Mouse (Mus musculus): ENCODE data around the gene Ptpro.
"Not testable (repeated sequence)": the region's sequence is repeated elsewhere in the genome, so short reads cannot be mapped to it uniquely, and the experiment has no call there.

Ptpro gene

DNA sequence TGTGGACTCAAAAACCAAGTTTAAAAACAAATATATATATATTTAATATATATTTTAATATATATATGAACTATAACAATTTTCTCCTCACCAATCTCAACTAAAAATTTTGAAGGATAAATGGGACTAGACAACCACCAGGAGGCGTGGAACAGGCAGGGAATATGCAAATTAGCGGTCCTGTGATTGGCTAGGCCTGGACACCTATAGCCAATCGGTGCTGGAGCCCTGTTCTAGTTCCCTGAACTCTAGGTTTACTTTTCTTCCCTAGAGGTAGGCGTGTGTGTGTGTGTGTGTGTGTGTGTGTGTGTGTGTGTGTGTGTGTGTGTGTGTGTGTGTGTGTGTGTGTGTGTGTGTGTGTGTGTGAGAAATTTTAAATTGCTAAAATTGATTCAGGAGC lies 134.8 kb downstream of the Ptpro start:
- no peak for DNase-seq (ENCODE audit: extremely low spot score)

GRCm38 (mm10) chr6:137395075-137395474 lies 143.0 kb downstream of the Ptpro start:
- DNase-seq (ENCODE audit: extremely low spot score): no peak

DNA sequence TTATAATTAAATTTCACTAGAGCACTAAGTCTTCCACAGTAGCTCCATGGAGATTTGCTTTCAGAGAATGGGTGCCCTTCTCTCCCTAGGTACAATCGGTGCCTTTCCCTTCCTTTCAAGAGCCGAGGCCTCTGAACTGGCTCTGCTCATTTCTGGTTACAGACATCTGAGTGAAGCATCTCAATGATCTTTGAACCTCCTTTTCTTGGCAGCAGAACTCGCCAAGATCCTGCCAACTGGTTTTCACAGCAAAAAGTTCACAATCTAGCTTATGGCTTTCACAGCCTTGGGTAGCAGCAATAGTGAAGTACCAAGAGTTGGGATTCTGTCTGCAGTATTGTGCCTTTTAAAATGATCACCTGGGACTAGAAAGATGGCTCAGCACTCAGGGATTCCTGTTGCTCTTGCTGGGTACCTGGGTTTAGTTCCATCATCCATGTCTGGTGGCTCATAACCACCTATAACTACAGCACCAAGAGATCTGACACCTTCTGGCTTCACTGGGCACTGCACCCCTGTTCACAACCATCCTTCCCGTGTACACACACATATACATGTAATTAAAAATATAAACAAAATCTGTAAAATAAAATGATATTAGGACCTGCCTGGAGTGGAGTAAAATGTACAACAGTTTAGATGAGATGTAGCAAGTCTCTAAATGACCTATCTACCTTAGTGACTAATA lies 144.1 kb downstream of the Ptpro start:
- no peak for DNase-seq (ENCODE audit: extremely low spot score)

DNA sequence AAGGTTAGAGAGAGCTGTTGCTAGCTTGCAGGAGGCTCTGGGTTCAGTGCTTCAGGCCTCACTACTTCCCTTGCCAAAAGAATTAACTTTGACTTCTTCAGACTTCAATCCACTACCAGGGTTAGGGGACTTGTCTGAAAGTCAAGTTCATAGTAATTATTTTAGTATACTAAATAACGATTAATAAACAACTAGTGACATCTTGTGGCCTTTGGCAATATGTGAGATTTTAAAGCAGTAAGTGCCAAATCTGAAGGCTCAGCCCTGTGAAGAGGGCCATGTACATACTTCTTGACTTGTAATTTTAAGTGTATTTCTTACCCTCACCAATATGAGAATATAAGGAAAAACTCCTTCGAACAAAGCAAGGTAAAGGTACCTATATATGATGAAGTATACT lies 145.2 kb downstream of the Ptpro start:
- no peak for DNase-seq (ENCODE audit: extremely low spot score)

DNA sequence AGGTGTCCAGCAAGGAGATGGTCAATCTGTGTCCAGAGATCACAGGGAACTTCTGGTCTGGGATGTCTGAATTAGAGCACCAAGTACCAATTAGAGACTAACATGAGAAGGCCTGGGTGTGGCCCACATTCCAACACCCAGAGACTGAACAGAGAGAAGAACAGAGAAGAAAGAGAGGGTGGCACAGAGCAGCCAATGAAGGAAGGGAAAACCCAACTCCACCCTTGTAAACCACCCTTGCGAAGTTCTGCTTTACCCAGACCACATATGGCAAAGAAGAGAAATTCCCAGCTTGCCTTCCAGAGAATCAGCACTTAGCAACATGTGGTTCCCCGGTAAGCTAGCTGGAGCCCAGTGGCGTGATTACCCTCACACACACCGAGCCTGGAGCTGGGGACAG lies 152.1 kb downstream of the Ptpro start:
- no peak for DNase-seq (ENCODE audit: extremely low spot score)

DNA sequence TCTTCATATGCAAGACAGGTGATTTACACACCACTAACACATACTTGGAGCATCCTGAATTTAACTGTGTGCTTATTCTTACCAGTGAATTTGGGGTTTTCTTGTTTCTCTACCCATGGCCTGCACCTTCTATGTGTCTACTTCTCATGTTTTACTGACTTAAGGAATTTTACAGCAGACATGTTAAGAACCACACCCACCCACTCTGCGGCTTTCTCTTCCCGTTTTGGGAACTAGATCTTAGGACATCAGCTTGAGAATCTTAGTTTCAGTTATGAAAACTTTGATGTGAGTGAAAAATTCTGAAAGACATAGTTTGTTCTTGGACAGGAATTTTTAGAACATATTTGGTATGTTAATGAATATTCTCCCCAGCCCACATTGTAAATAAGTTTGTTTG lies 153.6 kb downstream of the Ptpro start:
- no peak for DNase-seq (ENCODE audit: extremely low spot score)

GRCm38 (mm10) chr6:137410510-137410909 lies 158.4 kb downstream of the Ptpro start:
- no peak for DNase-seq (ENCODE audit: extremely low spot score)

DNA sequence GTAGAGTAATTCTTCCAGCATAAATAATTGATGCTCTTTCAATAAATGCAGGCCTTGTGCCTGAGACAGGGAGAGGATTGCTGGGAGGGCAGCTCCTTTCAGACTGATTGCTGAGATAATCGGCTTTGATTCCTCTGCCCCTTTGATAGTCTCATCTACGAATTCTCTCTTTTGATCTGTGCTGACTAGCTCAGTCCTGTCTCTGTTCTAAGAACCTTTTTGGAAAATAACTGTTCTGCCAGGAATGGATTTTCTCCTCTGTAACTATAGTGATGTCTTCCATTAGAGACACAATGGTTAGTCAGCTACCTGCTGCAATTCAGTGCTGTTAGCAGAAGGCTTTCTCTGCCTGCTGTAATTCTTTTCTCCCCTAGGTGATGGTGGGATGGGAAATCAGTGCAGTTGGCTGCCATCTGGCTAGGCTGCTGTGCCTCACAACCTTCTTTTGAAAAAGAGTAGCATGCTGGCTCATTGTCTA lies 159.8 kb downstream of the Ptpro start:
- DNase-seq (ENCODE audit: extremely low spot score): no peak

- DNase-seq (ENCODE audit: extremely low spot score): no peak
These were observed 160.9 kb downstream of the Ptpro start for GRCm38 (mm10) chr6:137413045-137413444.

DNA sequence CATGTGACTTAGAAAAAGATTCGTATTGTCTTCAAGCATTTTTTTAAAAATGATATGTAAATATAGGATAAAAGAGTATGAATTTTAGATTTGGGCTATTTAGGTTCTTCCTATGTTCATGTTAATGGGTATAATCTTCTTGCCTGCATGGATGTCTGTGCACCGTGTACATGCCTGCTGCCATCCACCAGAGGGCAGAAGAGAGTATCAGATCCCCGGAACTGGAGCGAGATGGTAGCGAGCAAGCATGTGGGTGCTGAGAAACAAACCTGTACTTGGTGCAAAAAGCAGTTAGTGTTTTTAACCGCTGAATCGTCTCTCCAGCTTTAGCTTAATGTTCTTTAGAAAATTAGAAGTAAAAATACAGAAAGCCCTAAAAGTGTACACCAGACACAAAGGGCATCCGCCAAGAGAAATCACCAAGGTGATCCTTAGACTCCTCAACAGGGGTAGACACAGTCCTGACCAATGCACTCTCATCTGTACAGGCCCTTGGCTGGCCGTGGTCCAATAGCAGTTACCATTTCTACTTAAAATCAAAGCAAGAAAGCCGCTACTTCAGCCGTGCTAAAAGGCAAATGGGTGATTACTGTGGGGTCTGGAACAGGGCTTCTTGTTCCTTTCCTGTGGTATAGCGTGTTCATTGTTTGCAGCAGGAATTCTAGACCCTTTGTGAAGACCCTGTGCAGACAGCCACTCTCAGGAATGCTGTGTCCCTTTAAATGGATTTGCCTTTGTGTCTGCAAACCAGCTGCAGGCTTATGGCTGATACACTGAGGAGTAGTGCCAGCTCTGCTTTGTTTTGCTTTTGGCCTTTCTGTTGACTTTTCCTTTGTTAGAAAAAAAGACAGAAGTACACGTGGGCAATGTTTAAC lies 162.6 kb downstream of the Ptpro start:
- DNase-seq (ENCODE audit: extremely low spot score): peak; percentile 55

- DNase-seq (ENCODE audit: extremely low spot score): no peak
These were observed 170.7 kb downstream of the Ptpro start for GRCm38 (mm10) chr6:137422777-137423176.

GRCm38 (mm10) chr6:137423830-137424229 lies 171.7 kb downstream of the Ptpro start:
- no peak for DNase-seq (ENCODE audit: extremely low spot score)

DNA sequence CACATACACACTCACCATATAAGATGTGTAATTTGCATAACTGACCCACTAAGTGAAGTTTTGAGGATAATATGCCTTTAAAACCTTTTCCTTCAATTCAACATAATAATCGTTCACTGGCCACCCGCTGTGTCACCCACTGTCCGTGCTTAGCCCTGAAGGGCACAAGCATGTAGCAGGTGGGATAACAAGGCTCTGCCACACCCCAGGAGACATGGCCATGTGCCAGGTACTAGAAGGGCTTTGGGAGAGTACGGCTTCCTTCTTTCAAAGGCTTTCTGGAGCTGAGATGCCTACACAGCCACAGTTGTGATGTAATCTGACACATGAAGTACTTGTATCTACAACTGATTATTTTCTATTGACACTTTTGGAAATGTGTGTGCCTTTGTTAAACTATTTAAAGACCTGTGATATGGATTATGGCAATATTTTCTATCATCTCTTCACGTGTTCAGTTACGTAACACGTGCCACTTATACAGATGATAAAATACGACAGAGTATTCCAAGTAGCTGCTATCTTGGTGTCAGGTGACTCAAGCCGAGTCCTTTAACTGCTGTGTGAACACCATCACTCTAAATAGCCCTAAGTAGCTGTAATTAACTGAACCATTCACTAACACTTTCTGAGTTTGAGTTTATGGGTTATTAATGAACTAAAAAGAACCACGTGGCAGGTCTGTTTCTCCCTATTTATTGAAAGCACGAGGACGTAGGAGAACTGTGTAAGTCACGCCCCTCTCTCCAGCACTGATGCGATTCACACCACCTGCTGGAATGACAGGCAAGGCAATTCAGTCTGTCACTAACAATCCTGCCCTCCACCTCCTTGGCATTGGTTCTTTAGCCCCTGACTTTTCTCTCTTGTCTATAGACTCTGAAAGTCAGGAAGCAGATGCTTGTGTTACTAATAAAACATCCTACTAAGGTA lies 173.6 kb downstream of the Ptpro start:
- DNase-seq (ENCODE audit: extremely low spot score): no peak

GRCm38 (mm10) chr6:137433521-137434137 lies 181.5 kb downstream of the Ptpro start:
- no peak for DNase-seq (ENCODE audit: extremely low spot score)

DNA sequence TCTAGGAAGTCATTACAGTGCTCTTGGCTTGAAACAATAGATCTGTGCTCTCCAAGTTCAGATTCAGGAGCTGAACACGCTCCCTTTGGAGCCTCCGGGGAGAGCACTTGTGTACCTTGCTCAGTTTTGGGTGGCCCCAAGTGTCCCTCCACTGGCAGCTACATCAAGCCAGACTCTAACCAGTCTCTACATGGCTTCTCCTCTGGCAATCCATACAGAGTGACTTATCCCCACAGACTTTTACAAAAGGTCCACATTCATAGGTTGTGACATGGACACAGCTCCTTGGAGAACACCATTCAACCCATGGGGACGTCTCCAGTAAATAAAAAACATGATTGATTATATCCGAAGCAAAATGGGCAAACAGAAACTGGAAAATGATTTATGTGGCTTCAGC lies 185.4 kb downstream of the Ptpro start:
- no peak for DNase-seq (ENCODE audit: extremely low spot score)

DNA sequence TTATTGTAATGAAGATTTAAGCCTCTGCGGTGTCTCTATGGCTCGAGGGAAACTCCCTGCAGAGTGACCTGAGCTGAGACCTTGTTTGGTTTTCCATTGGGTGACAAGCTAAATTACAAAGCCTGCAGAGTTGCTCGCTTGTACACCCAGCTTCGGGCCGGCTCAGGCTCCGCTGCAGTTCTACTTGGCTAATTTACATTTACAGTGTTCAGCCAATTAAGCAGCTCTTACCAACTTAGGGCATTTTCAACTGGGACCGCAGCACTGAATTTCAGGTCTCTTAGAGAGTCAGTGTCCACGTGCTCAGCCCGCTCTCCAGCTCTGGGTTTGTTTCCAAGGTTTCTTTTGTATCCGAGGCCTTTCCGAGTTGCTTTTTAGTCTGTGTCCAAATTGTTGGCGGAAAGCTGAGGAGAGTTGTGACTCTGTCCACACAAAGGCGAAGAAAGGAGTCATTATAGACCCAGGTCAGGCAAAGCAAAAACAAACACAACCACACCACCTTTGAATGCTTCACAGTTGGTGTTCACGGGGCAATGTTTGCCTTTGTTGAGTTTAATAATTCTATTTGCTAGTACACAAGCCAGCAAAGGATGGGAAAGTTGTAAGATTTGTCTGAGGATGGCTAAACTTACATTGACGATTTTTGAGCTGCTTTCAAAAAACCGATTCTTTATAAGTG lies 185.9 kb downstream of the Ptpro start:
- peak; percentile 28 for DNase-seq (ENCODE audit: extremely low spot score)

DNA sequence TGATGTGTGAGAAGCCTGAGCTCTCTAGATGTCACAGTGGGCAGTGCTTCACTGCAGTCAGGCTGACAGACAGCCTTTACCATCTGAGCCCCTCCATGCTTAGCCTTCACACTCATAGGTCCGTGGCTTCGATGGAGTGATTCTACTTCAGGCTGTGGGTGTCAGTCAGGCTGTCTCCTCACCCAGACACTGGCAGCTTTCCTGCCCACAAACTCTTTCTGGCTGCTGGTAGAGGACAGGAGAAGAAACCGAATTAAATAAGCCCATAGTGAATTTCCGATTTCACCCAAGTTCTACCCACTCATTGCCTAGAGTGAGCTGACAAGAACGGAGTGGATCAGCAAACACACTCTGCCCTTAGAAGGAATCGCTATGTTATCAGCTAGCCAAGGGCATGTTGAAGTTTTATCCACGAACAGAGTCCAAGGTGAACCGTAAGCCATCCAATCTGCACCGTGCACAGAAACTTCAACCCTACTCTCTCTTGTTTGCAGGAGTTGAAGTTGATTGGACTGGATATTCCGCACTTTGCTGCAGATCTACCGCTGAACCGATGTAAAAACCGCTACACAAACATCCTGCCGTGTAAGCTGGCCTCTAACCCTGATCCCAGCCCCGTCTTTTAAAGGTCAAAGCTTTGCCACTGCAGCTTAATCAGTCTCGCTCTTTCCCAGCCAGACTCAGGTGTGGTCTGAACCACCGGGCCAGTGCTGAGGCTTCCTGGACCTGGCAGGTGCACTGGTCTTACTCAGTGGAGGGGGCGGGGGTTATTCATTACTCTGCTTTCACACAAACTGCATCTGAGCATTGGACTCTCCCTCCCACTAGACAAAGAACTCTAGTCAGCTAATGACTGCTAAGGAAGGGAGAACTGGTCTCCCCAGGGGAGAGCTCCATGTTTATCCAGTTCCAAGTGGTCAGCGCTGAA lies 188.7 kb downstream of the Ptpro start:
- no peak for DNase-seq (ENCODE audit: extremely low spot score)

DNA sequence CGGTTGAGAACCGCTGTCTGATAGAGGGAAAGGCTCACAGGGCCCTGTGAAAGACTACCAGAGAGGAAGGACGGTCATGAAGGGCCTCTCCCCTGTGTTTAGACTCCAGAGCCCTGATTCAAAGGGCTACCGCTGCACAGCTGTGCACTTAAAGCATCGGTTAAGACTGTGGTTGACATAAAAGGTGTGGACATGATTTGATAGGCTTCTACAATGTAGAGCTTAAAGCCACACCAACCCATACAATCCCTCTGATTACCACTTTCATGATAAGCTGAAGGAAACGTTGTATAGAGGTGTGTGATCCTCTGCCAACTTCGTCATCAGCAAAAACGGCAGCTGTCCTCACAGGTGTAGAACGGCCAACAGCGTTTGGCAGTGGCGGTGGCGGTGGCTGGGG lies 191.0 kb downstream of the Ptpro start:
- DNase-seq (ENCODE audit: extremely low spot score): no peak

DNA sequence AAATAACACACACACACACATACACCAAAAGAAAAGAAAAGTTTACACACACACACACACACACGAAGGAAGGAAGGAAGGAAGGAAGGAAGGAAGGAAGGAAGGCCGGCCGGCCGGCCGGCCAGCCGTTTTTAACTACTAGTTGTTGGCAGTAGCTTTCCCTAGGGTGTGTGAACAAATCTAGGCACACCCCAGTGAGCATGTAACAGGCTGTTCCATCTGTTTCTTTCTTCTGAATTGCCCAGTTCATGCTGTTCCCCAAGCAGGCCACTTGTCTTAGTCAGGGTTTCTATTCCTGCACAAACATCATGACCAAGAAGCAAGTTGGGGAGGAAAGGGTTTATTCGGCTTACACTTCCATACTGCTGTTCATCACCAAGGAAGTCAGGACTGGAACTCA lies 194.0 kb downstream of the Ptpro start:
- DNase-seq (ENCODE audit: extremely low spot score): not testable (repeated sequence)

DNA sequence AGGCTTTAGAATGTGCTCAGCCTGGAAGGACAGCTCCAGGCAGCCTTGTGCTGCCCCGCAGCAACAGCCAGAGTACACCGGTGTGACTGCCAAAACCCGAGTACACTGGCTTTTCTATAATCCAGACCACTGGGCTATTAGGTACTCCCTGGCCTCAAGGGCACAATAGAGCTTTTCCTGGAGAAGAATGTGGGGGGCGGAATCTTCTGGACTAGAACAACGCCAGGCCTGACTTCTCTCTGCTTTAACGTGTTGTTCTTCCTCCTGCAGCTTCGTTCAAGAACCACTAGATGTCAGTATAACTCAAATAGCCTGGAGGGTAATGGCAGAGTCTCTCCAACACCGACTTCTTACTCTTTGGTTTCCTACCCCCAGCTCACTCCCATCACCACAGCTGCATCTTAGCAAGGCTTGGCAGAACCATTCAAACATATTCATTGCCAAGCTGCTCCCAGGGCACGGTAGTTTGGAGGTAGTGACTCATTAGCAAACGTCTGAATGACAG lies 203.5 kb downstream of the Ptpro start:
- peak; percentile 65 for DNase-seq (ENCODE audit: extremely low spot score)
